Mouse (Mus musculus) T-helper 2 cell (primary cell): ENCODE data around the gene Kctd21.

Experiments
- in situ Hi-C: fragments of 300-600 bp; cut with MboI, MseI; formaldehyde crosslinking; loops from one replicate; pipeline ENCODE4 v1.15.1; 2025; ENCODE audit warnings: high pct_unique_total_duplicates

Kctd21 gene

GRCm38 (mm10) chr7:97331726-97332666 lies at the start of gene Kctd21, which contains the start of gene Usp35:
Gene Kctd21 (plus strand): TSS chr7:97332327.
Gene Usp35 (minus strand): TSS chr7:97332020.
- in situ Hi-C loops, result no loop called here

DNA sequence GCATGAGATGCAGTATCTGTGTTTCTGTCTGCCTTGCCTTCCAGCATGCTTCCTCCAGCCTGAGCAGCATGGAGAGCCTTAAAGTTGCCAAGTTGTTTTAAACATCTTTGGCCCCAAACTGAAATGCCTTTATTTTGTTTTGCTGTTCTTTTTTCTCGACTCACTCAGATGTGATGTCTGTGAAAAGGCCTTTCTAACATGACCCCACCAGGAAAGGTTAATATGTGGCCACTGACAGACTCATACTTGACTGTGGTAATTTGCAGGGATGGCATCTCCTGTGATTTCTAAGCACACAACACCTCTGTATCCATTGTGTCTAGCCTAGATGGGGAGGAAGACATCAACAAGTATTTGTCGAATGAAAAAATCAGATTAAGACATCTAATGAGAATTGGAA lies 35.1 kb upstream of the Kctd21 start:
- in situ Hi-C loops, result loop anchor here (5.0 kb wide), 1 partner anchor 330 kb away; no protein-coding TSS in a partner anchor

- in situ Hi-C loops, result loop anchor here (5.0 kb wide), 1 partner anchor 330 kb away; no protein-coding TSS in a partner anchor
Observed at GRCm38 (mm10) chr7:97297466-97297865, 34.7 kb upstream of the Kctd21 start.

DNA sequence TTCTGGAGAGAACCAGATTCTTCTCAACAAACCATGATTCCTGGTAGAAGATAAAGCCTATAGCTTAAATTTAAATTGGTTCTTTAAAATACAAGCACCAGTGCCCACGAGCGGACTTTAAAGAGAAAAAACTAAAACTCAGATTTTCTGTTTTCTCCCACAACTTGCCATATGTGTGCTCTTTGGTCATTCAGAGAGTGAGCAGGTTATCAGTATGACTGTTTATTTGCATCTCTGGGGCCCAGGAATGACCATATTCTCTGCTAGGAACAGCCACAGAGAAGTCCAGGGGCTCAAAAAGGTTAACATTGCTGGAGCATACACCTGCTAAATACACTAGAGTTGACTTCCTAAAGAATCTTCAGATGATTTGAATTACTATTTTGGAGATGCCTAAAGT lies 33.8 kb upstream of the Kctd21 start:
- in situ Hi-C loops, result loop anchor here (5.0 kb wide), 1 partner anchor 331 kb away; no protein-coding TSS in a partner anchor

- in situ Hi-C loops, result loop anchor here (5.0 kb wide), 1 partner anchor 332 kb away; no protein-coding TSS in a partner anchor
Observed at GRCm38 (mm10) chr7:97298943-97299342, 33.2 kb upstream of the Kctd21 start.

DNA sequence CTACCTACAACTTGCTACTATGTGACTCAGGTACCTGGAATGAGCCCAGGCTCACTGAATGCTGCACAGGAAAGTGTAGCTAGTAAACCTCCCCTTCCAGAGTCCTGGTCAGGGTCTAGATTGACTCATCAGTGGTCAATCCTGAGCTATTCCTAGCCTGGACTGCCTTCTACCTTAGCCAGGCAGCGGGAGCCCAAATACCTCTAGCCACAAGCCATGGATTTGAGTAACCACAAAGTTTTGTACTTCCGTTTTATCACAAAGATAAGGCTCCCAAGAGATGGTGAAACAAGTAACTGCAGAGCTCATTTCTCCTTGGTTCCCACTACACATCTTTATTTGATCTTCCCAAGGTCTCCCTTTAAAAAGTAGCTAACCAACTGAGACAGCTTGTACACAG lies 31.2 kb upstream of the Kctd21 start:
- in situ Hi-C loops, result no loop called here

DNA sequence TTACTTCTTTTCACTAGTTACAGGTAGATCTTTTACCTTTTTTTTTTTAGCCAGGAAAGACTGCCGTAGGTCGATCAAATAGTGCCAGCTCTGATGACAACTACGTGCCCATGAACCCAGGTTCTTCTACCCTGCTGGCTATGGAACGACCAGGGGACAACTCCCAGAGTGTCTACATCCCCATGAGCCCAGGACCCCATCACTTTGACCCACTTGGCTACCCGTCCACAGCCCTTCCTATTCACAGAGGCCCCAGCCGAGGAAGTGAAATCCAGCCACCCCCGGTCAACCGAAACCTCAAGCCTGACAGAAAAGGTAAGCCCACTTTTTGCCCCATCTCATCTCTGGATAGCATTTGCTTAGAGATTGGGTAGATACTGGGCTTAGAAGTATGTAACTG lies 30.8 kb upstream of the Kctd21 start:
- in situ Hi-C loops, result no loop called here

- in situ Hi-C loops, result no loop called here
Observed at GRCm38 (mm10) chr7:97302261-97302660, 29.9 kb upstream of the Kctd21 start.

- in situ Hi-C loops, result no loop called here
Observed at GRCm38 (mm10) chr7:97302876-97303275, 29.3 kb upstream of the Kctd21 start.

DNA sequence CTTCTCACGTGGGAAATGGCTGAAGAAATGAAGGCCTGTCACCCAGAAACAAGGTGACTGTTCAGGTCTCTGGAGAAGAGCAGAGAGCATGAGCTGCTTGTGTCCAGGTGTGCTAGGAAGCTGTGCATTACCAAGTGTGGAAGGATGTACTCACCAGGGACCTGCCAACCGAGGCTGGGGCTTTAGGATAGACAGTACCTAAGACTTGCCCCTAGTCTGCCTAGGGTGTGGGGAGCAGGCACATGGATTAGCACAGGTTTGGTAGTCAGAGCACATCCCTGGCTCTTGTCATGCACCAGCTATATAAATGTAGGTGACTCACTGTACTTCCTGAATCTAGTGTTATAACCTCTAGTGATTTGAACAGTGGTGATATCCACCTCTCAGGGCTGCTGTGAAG lies 28.5 kb upstream of the Kctd21 start:
- in situ Hi-C loops, result no loop called here

GRCm38 (mm10) chr7:97304471-97304870 lies 27.7 kb upstream of the Kctd21 start:
- in situ Hi-C loops, result no loop called here

- in situ Hi-C loops, result no loop called here
Observed at GRCm38 (mm10) chr7:97305206-97305605, 26.9 kb upstream of the Kctd21 start.

- in situ Hi-C loops, result no loop called here
Observed at GRCm38 (mm10) chr7:97306813-97307212, 25.3 kb upstream of the Kctd21 start.

DNA sequence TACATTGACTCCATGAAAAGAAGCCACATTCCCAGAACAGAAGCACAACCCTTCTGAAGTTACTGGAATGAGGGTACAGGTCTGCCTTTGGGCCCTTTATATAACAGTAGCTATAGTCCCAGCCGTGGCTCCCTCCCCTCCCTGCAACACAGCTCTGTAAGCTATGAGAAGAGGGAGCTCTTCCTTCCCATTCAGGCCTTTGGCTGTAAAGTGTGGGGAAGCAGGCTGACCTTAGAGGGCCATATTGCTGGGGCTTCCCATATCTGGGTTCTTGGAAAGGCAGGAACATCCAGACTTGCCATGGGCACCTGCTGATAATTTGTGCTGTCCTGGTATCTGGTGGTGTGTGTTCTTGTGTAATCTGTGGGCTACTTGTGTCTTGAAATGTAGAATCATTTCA lies 24.6 kb upstream of the Kctd21 start:
- in situ Hi-C loops, result no loop called here

DNA sequence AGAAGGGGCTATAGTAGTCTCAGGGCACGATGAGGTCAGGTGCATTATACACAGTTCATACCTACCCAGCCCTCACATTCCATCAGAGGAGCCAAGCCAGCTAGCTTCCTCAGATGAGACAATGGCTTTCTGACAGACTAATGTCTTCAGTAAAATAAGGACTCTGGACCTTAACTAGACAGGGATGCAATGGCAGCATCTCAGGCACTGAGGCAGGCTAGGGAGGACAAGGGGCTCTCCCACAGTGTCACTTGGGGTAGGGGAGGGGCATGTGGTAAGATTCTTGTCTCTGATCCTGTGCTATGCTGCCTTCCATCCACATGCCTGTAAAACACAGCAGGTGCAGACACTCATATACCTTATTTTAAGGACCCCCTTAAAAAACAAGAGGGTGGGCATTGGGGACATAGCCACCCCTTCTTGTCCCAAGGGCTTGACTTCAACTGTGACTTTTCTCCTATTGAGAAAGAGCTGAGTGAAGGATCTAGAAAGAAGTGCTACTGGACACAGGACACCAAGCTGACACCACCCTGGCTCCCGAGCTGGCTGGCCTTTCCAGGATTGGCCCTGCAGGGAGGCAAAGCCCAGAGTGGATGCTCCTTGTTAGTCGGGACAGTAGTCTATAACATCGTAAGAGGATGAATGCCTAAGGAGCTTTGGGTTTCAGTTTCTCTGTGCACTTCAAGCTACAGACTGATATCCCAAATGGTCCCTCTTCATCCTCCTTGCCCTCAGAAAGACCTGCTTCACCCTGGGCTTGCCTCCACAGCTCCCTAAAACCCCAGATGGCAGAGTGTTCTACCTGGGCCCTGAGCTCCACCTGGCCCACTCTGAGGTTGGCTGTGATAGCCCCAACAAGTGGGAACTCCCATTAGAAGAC lies 22.4 kb upstream of the Kctd21 start:
- in situ Hi-C loops, result no loop called here

- in situ Hi-C loops, result no loop called here
Observed at GRCm38 (mm10) chr7:97310341-97310635, 21.8 kb upstream of the Kctd21 start.

DNA sequence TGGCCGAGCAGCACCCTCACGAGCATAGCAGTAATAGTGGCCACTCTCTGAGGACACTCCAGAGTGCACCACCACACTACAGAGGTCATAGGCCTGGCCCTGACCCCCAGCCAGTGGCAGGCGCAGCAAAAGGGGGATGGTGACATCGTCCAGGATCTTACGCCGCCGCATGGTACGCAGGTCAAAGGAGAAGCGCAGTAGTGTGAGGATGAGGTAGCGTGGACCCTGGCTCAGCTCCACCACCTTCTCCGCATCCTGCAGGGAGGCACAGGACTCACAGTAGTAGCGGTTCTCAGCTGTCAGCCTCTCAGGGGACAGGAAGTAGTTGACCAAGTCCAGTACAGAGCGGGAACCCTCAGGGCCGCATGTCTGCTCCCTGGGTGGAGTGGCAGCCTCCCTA lies 20.5 kb upstream of the Kctd21 start:
- in situ Hi-C loops, result no loop called here

DNA sequence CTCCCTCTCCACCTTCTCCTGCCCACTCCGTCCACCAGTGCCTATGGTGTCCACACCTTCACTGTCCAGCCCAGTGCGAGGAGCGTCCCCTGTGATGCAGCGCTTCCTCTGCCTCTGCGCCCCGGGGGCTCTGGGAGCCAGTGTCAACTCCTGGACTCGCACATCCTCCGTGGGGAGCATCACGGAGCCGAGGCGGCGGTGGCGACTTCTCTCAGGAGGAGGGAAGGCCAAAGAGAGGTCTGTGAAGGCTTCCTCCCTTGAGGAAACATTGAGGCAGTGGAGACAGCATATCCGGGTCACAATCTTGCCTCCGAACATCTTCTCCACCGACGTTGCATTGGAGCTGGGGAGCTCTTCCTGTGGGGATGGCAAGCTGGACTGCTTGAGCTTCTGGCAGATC lies 19.9 kb upstream of the Kctd21 start:
- in situ Hi-C loops, result no loop called here

GRCm38 (mm10) chr7:97312856-97313255 lies 19.3 kb upstream of the Kctd21 start:
- in situ Hi-C loops, result no loop called here

GRCm38 (mm10) chr7:97313364-97313995 lies 18.6 kb upstream of the Kctd21 start:
- in situ Hi-C loops, result no loop called here

DNA sequence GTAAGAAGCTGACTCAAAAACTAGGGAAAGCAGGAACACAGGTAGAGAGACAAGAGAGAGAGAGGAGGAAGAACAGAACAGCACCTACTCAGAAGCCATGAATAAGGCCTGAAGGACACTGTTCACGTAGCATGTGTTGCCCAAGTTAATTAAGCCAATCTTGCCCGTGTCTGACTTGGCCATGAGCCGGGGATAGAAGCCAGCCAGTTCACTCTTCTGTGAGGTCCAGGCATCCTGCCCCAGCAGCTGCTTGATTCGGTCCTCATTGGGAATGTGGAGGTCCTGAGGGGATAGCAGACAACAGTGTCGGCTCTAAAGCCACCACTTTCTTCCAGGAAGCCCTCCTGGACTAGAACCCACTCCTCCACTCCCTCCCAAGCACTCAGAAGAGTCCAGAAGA lies 17.5 kb upstream of the Kctd21 start:
- in situ Hi-C loops, result no loop called here

- in situ Hi-C loops, result no loop called here
Observed at GRCm38 (mm10) chr7:97315656-97316055, 16.5 kb upstream of the Kctd21 start.
